In genomic region chr7:48879574-48879973, GRCm38 (mm10) we compare ENCODE assay signal across 9 mouse cellular contexts. TPM values are rescaled to one million over a fixed set of nuclear protein-coding genes. Genes with fewer than 3 reads are reported as not detected.
DNase-seq lines count a peak whose midpoint lies in the region; ATAC-seq and TF ChIP-seq lines count a peak whose summit lies in the region.
"Had no signal": no experiment of that assay in that cellular context is flagged by ENCODE, and none has a peak within 500 bp of the region (broad histone marks: within the 10 kb centered on the region; RNA-seq: fewer than 3 reads in every experiment).

No protein-coding gene starts in this region.

- H3K9ac ChIP-seq in kidney, embryonic 16.5 days (replicated peaks; ENCODE audit: low read length): peak overlapping the region; percentile 55; the same call in 1 of the 2 replicates
- no peak overlapping the region for H3K9ac ChIP-seq in embryonic facial prominence, embryonic 15.5 days
- H3K9ac ChIP-seq in intestine, postnatal 0 days (ENCODE audit: low read depth, low read length): 0 out of 2 replicates have a peak overlapping the region, but pooled peaks have one; percentile 12

- H3K4me2 ChIP-seq in kidney, embryonic 16.5 days (replicated peaks; ENCODE audit: low read depth, low read length): peak overlapping the region; percentile 54
- peak overlapping the region; percentile 42 for H3K4me2 ChIP-seq in embryonic facial prominence, embryonic 15.5 days (replicated peaks)
- H3K4me2 ChIP-seq in intestine, postnatal 0 days (replicated peaks; ENCODE audit: low read depth): peak overlapping the region; percentile 94
- peak overlapping the region; percentile 99 for H3K4me2 ChIP-seq in myocyte (ENCODE audit: low read depth)

- H3K9me3 ChIP-seq in kidney, embryonic 16.5 days (ENCODE audit: low read length): no peaks in the 10 kb centered on the region
- H3K9me3 ChIP-seq in embryonic facial prominence, embryonic 15.5 days (replicated peaks): no peaks in the 10 kb centered on the region
- H3K9me3 ChIP-seq in intestine, postnatal 0 days (ENCODE audit: control insufficient read depth): no peaks in the 10 kb centered on the region

- H3K4me1 ChIP-seq in kidney, embryonic 16.5 days (ENCODE audit: insufficient read depth, low read length): peaks cover 32% of the 10 kb centered on the region
- H3K4me1 ChIP-seq in embryonic facial prominence, embryonic 15.5 days: peaks cover 20% of the 10 kb centered on the region; the same call in 1 of the 2 replicates
- peaks cover 11% of the 10 kb centered on the region for H3K4me1 ChIP-seq in intestine, postnatal 0 days (replicated peaks; ENCODE audit: control insufficient read depth, insufficient read depth, low read length)

- no peak overlapping the region for H3ac ChIP-seq in myocyte (ENCODE audit: control insufficient read depth, insufficient read length)

- H3K27me3 ChIP-seq in kidney, embryonic 16.5 days (ENCODE audit: insufficient read depth, low read length): no peaks in the 10 kb centered on the region
- H3K27me3 ChIP-seq in embryonic facial prominence, embryonic 15.5 days: peaks cover 11% of the 10 kb centered on the region; the same call in 1 of the 2 replicates
- H3K27me3 ChIP-seq in intestine, postnatal 0 days (replicated peaks; ENCODE audit: control insufficient read depth, insufficient read depth, low read length): no peaks in the 10 kb centered on the region
- H3K27me3 ChIP-seq in myocyte (ENCODE audit: control insufficient read depth, insufficient read depth, insufficient read length): no peaks in the 10 kb centered on the region

- WGBS in kidney, embryonic 16.5 days: 36% methylated on average over 3 of the region's 3 CpGs
- 42% methylated on average over 3 of the region's 3 CpGs for WGBS in embryonic facial prominence, embryonic 15.5 days
- WGBS in intestine, postnatal 0 days: 31% methylated on average over 3 of the region's 3 CpGs

- TF ChIP-seq POLR2A in myocyte (IDR thresholded peaks at IDR 0.05; ENCODE audit: insufficient read length, low read depth): no peak

- no peak for DNase-seq in kidney, postnatal 4 days
- no peak for DNase-seq in spleen, adult 12 weeks (ENCODE audit: low spot score)
- DNase-seq in gastrocnemius, postnatal 14 days: no peak
- no peak for DNase-seq in gastrocnemius, postnatal 10 days
- DNase-seq: kidney, postnatal 10 days had no signal

- no peak for ATAC-seq in kidney, embryonic 16.5 days (ENCODE audit: low FRiP score, low TSS enrichment)
- ATAC-seq in embryonic facial prominence, embryonic 15.5 days (ENCODE audit: insufficient number of reproducible peaks, low FRiP score, low TSS enrichment, low read depth): no peak
- no peak for ATAC-seq in intestine, postnatal 0 days

- H3K79me2 ChIP-seq in myocyte (ENCODE audit: control insufficient read depth, insufficient read depth): peaks cover 49% of the 10 kb centered on the region

- H3K4me3 ChIP-seq in kidney, embryonic 16.5 days (ENCODE audit: low read length): peak overlapping the region; percentile 40
- peak overlapping the region; percentile 24 for H3K4me3 ChIP-seq in embryonic facial prominence, embryonic 15.5 days (replicated peaks)
- peak overlapping the region; percentile 18 for H3K4me3 ChIP-seq in intestine, postnatal 0 days (ENCODE audit: low read depth, low read length)
- H3K4me3 ChIP-seq in myocyte: peak overlapping the region; percentile 75

- peaks cover 23% of the 10 kb centered on the region for H3K36me3 ChIP-seq in kidney, embryonic 16.5 days (ENCODE audit: insufficient read depth, low read length)
- H3K36me3 ChIP-seq in embryonic facial prominence, embryonic 15.5 days: peaks cover 23% of the 10 kb centered on the region; the same call in 1 of the 2 replicates
- H3K36me3 ChIP-seq in intestine, postnatal 0 days (ENCODE audit: control insufficient read depth, insufficient read depth): peaks cover 14% of the 10 kb centered on the region
- H3K36me3 ChIP-seq in myocyte (ENCODE audit: control insufficient read depth, insufficient read depth): peaks cover 25% of the 10 kb centered on the region

- no peak overlapping the region for H3K27ac ChIP-seq in kidney, embryonic 16.5 days (ENCODE audit: low read length)
- no peak overlapping the region for H3K27ac ChIP-seq in embryonic facial prominence, embryonic 15.5 days (replicated peaks)
- peak overlapping the region; percentile 71 for H3K27ac ChIP-seq in intestine, postnatal 0 days (ENCODE audit: low read depth, low read length)

- no peak; the same call in 1 of the 2 replicates for TF ChIP-seq CTCF in intestine, postnatal 0 days (IDR thresholded peaks at IDR 0.05; ENCODE audit: low read depth)

- intact Hi-C loops in gastrocnemius, postnatal 14 days (cut with DNase I; ENCODE audit: low total_unique reads): loop anchor here (5.0 kb wide), 1 partner anchor 127 kb away; no protein-coding TSS in a partner anchor

TF ChIP-seq in myocyte, 11 proteins besides CTCF, POLR2A, EP300 and RAD21:
- peak; percentile 76 for TF ChIP-seq USF1 (IDR thresholded peaks at IDR 0.05; ENCODE audit: low read depth)
- no peak for TF ChIP-seq MYOD1 (IDR thresholded peaks at IDR 0.05; ENCODE audit: control insufficient read depth in 1 of 3, insufficient read length in 2 of 3, low read depth in 2 of 3)

RNA-seq across cellular contexts. Expression of gene E2f8, which starts 1.8 kb away (rescaled TPM):
- 16.5 and 22.4 TPM in 2 replicates for polyA plus RNA-seq in kidney, embryonic 16.5 days (2015; fragmentation: Nextera tagmentation; extraction: Ambion mirVana)
- polyA plus RNA-seq in embryonic facial prominence, embryonic 15.5 days (2015; fragmentation: Nextera tagmentation; extraction: Ambion mirVana): 18.8 and 20.5 TPM in 2 replicates
- 15.7 and 18.1 TPM in 2 replicates for polyA plus RNA-seq in intestine, postnatal 0 days (2015; fragmentation: Nextera tagmentation; extraction: Ambion mirVana)
- polyA plus RNA-seq in myocyte (2012; fragmentation: generic; extraction: Trizol): 19.7 TPM
- total RNA-seq in gastrocnemius, postnatal 14 days (2021): 1 to 10 TPM; 1.6 to 2.0 TPM
- 1 to 10 TPM; 4.2 to 5.5 TPM for total RNA-seq in gastrocnemius, postnatal 10 days (2021)

RNA-seq across cellular contexts. Expression of gene Nav2, which starts 28.9 kb away (rescaled TPM):
- 22.6 and 32.8 TPM in 2 replicates for polyA plus RNA-seq in kidney, embryonic 16.5 days (2015; fragmentation: Nextera tagmentation; extraction: Ambion mirVana)
- 22.1 and 23.4 TPM in 2 replicates for polyA plus RNA-seq in embryonic facial prominence, embryonic 15.5 days (2015; fragmentation: Nextera tagmentation; extraction: Ambion mirVana)
- 5.8 and 8.4 TPM in 2 replicates for polyA plus RNA-seq in intestine, postnatal 0 days (2015; fragmentation: Nextera tagmentation; extraction: Ambion mirVana)
- polyA plus RNA-seq in myocyte (2012; fragmentation: generic; extraction: Trizol): 21.9 TPM
- total RNA-seq in gastrocnemius, postnatal 14 days (2021): 10 to 100 TPM; 26.2 to 39.3 TPM
- 10 to 100 TPM; 55.8 to 80.1 TPM for total RNA-seq in gastrocnemius, postnatal 10 days (2021)

RNA-seq across cellular contexts. Expression of gene Csrp3, which starts 31.7 kb away (rescaled TPM):
- polyA plus RNA-seq in kidney, embryonic 16.5 days (2015; fragmentation: Nextera tagmentation; extraction: Ambion mirVana): 4.2 and 5.0 TPM in 2 replicates
- 101 and 131 TPM in 2 replicates for polyA plus RNA-seq in embryonic facial prominence, embryonic 15.5 days (2015; fragmentation: Nextera tagmentation; extraction: Ambion mirVana)
- 5.0 and 5.8 TPM in 2 replicates for polyA plus RNA-seq in intestine, postnatal 0 days (2015; fragmentation: Nextera tagmentation; extraction: Ambion mirVana)
- 158 TPM for polyA plus RNA-seq in myocyte (2012; fragmentation: generic; extraction: Trizol)
- 100 to 1,000 TPM in 1 of 2 experiments, 10 to 100 TPM in 1; 68.0 to 312 TPM for total RNA-seq in gastrocnemius, postnatal 14 days (2021)
- 100 to 1,000 TPM; 120 to 170 TPM for total RNA-seq in gastrocnemius, postnatal 10 days (2021)

Comparison
In these comparisons a context has a peak if more than half of its experiments do, and no peak if none do; other contexts are left out.
1. H3K4me2 ChIP-seq: peak in every context shown above with its lines; median percentile 99 in myocyte; 94 in intestine, postnatal 0 days; 54 in kidney, embryonic 16.5 days; 42 in embryonic facial prominence, embryonic 15.5 days.
2. H3K4me3 ChIP-seq: peak in every context shown above with its lines; median percentile 75 in myocyte; 40 in kidney, embryonic 16.5 days; 24 in embryonic facial prominence, embryonic 15.5 days; 18 in intestine, postnatal 0 days.
3. RNA of gene Csrp3, which starts 31.7 kb away (polyA plus RNA-seq): 158 TPM in myocyte (single experiment) and 101 to 131 TPM in embryonic facial prominence, embryonic 15.5 days; 5.0 to 5.8 TPM in intestine, postnatal 0 days and 4.2 to 5.0 TPM in kidney, embryonic 16.5 days; every median in the first group is over 10 times any median in the second.